ENCODE assay signal across 9 mouse cellular contexts in the genomic region with DNA sequence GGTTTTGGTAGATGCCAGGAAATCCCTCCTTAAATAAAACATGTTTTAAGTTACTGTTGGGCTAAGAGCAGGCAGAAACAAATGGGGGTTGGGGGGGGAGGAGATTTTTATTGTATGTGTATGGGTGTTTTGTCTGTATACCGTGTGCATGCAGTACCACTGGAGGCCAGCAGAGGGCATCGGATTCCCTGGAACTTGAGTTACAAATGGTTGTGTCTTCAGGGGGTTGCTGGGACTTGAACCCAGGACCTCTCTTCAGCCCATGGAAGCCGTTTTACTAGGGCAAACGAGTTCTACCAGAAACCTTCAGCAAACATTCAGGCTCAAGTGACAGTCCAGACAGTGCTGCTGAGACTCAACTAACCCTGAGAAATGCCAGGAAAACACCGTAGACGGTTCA. TPM values are rescaled to one million over a fixed set of nuclear protein-coding genes. Genes with fewer than 3 reads are reported as not detected.
DNase-seq lines count a peak whose midpoint lies in the region; ATAC-seq and TF ChIP-seq lines count a peak whose summit lies in the region.
"Had no signal": no experiment of that assay in that cellular context is flagged by ENCODE, and none has a peak within 500 bp of the region (broad histone marks: within the 10 kb centered on the region; RNA-seq: fewer than 3 reads in every experiment).

No protein-coding gene starts in this region.

- no peak for TF ChIP-seq EP300 in heart, adult 2 months (IDR thresholded peaks at IDR 0.05; ENCODE audit: insufficient read depth, low read depth, low read length)

- H3K9me3 ChIP-seq in heart, embryonic 11.5 days (replicated peaks; ENCODE audit: control insufficient read depth, low read length): no peaks in the 10 kb centered on the region
- H3K9me3 ChIP-seq: heart, embryonic 13.5 days had no signal

- H3K4me3 ChIP-seq in heart, adult 2 months: no peak overlapping the region
- H3K4me3 ChIP-seq in heart, embryonic 11.5 days (ENCODE audit: low read depth, low read length): no peak overlapping the region
- H3K4me3 ChIP-seq: heart, embryonic 13.5 days had no signal

- intact Hi-C loops in heart, adult 2 months (cut with DNase I): no loop called here
- intact Hi-C loops in gastrocnemius, postnatal 14 days (cut with DNase I; ENCODE audit: low total_unique reads): no loop called here

- peaks cover 3% of the 10 kb centered on the region for H3K36me3 ChIP-seq in heart, adult 2 months (ENCODE audit: control insufficient read depth, insufficient read depth, low read length)
- peaks cover 25% of the 10 kb centered on the region for H3K36me3 ChIP-seq in heart, embryonic 11.5 days (ENCODE audit: control insufficient read depth, insufficient read depth, low read length)

- no peak for DNase-seq in heart, adult 2 months
- peak; percentile 17 for DNase-seq in spleen, adult 12 weeks (ENCODE audit: low spot score)
- no peak for DNase-seq in spleen, postnatal 36 days (ENCODE audit: low spot score in 2 of 2)
- peak; percentile 23 to 34 for DNase-seq in thymus, postnatal 36 days
- no peak for DNase-seq in gastrocnemius, postnatal 14 days

- 90% methylated on average over 6 of the region's 6 CpGs for WGBS in heart, adult 2 months
- WGBS in heart, embryonic 11.5 days (ENCODE audit: insufficient replicate concordance): 82% methylated on average over 6 of the region's 6 CpGs

- no peak for TF ChIP-seq POLR2A in heart, adult 2 months (IDR thresholded peaks at IDR 0.05; ENCODE audit: insufficient read depth, low read depth, low read length)

- H3K4me2 ChIP-seq in heart, embryonic 11.5 days: no peak overlapping the region
- H3K4me2 ChIP-seq: heart, embryonic 13.5 days had no signal

- H3K27me3 ChIP-seq in heart, adult 2 months (ENCODE audit: control insufficient read depth, insufficient read depth, low read length): no peaks in the 10 kb centered on the region
- no peaks in the 10 kb centered on the region for H3K27me3 ChIP-seq in heart, embryonic 11.5 days (ENCODE audit: control insufficient read depth, insufficient read depth, low read length)
- H3K27me3 ChIP-seq: heart, embryonic 13.5 days had no signal

- no peak overlapping the region for H3K9ac ChIP-seq in heart, adult 2 months (ENCODE audit: low read depth, low read length)
- no peak overlapping the region for H3K9ac ChIP-seq in heart, embryonic 11.5 days (ENCODE audit: low read depth, low read length)
- H3K9ac ChIP-seq: heart, embryonic 13.5 days had no signal

- no peak overlapping the region for H3K27ac ChIP-seq in heart, adult 2 months
- no peak overlapping the region for H3K27ac ChIP-seq in heart, embryonic 11.5 days (ENCODE audit: low read depth, low read length)
- H3K27ac ChIP-seq: heart, embryonic 13.5 days had no signal

- no peaks in the 10 kb centered on the region for H3K4me1 ChIP-seq in heart, adult 2 months (ENCODE audit: control insufficient read depth, insufficient read depth, low read length)
- no peaks in the 10 kb centered on the region for H3K4me1 ChIP-seq in heart, embryonic 11.5 days (ENCODE audit: control insufficient read depth, insufficient read depth, low read length)

- no peaks in the 10 kb centered on the region for H3K79me2 ChIP-seq in heart, adult 2 months (replicated peaks; ENCODE audit: control insufficient read depth, insufficient read depth, low read length)

- TF ChIP-seq CTCF in heart, adult 2 months (IDR thresholded peaks at IDR 0.05): peak; percentile 70

- ATAC-seq in heart, embryonic 11.5 days (replicated peaks; ENCODE audit: insufficient number of reproducible peaks, low FRiP score, low TSS enrichment): no peak
- ATAC-seq in granulocyte monocyte progenitor cell, adult 5-6 weeks (replicated peaks; ENCODE audit: poor library complexity, severe bottlenecking): 0 out of 2 replicates have a peak, but pooled peaks have one; percentile 30
- ATAC-seq in inflammation-experienced regulatory T-cells, adult 6 months: no peak

RNA-seq across cellular contexts. Expression of a gene that starts 41.9 kb away (rescaled TPM):
- 10 to 100 TPM in 1 of 2 experiments, 1 to 10 TPM in 1; 9.3 to 10.7 TPM for total RNA-seq in heart, adult 2 months (2021)
- polyA plus RNA-seq in heart, adult 2 months (2012; rRNA removed): 5.5 and 7.0 TPM in 2 replicates
- 16.9 and 32.0 TPM in 2 replicates for polyA plus RNA-seq in heart, embryonic 11.5 days (2014; fragmentation: Nextera tagmentation; extraction: Ambion mirVana)
- 33.5 and 33.9 TPM in 2 replicates for total RNA-seq in granulocyte monocyte progenitor cell, adult 5-6 weeks (2014; fragmentation: Nextera tagmentation)
- total RNA-seq in granulocyte monocyte progenitor cell, adult 5-6 weeks (2017): 48.7 and 49.1 TPM in 2 replicates
- polyA plus RNA-seq in inflammation-experienced regulatory T-cells, adult 6 months (2017; shearing (Covaris generic)): 10 to 100 TPM; 13.0 to 23.1 (median 15.0) TPM
- 10 to 100 TPM in 1 of 2 experiments, 1 to 10 TPM in 1; 8.4 to 10.6 TPM for total RNA-seq in gastrocnemius, postnatal 14 days (2021)

Comparison
In these comparisons a context has a peak if more than half of its experiments do, and no peak if none do; other contexts are left out.
1. DNase-seq: peak in spleen, adult 12 weeks (single experiment) and thymus, postnatal 36 days (2 of 2); none in heart, adult 2 months (0 of 2), spleen, postnatal 36 days (0 of 2) and gastrocnemius, postnatal 14 days (single experiment).